ENCODE assay signal across 23 mouse cellular contexts in the genomic region with DNA sequence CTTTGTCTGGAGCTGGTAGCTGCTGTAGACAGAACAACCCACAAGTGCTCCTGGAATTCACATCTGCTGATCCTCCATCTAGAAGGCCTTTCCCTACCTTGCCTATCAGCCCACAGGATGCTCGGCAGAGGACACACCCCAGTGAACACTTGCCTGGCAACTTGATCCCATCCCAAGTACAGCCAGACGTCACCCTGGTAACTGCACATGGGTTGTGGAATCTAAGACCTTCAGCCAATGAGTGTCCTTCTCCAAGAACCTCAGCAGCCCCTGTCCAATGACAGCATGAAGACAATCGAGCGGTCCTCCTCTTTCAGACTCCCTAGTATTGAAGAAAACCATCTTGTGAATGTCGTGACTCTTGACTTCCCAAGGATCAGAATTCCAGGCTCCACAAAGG.
DNase-seq lines count a peak whose midpoint lies in the region; ATAC-seq and TF ChIP-seq lines count a peak whose summit lies in the region.
"Had no signal": no experiment of that assay in that cellular context is flagged by ENCODE, and none has a peak within 500 bp of the region (broad histone marks: within the 10 kb centered on the region; RNA-seq: fewer than 3 reads in every experiment).

No protein-coding gene starts in this region.

- TF ChIP-seq POLR2A in heart, adult 2 months (IDR thresholded peaks at IDR 0.05; ENCODE audit: insufficient read depth, low read depth, low read length): no peak

- H3K27ac ChIP-seq in heart, embryonic 10.5 days: 0 out of 2 replicates have a peak overlapping the region, but pooled peaks have one; percentile 29
- H3K27ac ChIP-seq in heart, adult 2 months: no peak overlapping the region
- no peak overlapping the region for H3K27ac ChIP-seq in hindbrain, postnatal 0 days
- H3K27ac ChIP-seq in hindbrain, embryonic 13.5 days: no peak overlapping the region
- H3K27ac ChIP-seq in kidney, embryonic 15.5 days: no peak overlapping the region
- H3K27ac ChIP-seq in kidney, postnatal 0 days: no peak overlapping the region
- H3K27ac ChIP-seq: embryonic facial prominence, embryonic 10.5 days; embryonic facial prominence, embryonic 12.5 days; forebrain, embryonic 13.5 days had no signal

- H3K4me1 ChIP-seq in heart, embryonic 10.5 days: peaks cover 20% of the 10 kb centered on the region
- no peaks in the 10 kb centered on the region for H3K4me1 ChIP-seq in heart, adult 2 months (ENCODE audit: control insufficient read depth, insufficient read depth, low read length)
- H3K4me1 ChIP-seq in hindbrain, postnatal 0 days (ENCODE audit: insufficient read depth, low read length): no peaks in the 10 kb centered on the region
- H3K4me1 ChIP-seq in hindbrain, embryonic 13.5 days (replicated peaks): peaks cover 20% of the 10 kb centered on the region; the same call in 1 of the 2 replicates
- peaks cover 18% of the 10 kb centered on the region for H3K4me1 ChIP-seq in kidney, embryonic 15.5 days
- H3K4me1 ChIP-seq in kidney, postnatal 0 days (replicated peaks; ENCODE audit: insufficient read depth, low read length): no peaks in the 10 kb centered on the region

- TF ChIP-seq CTCF in heart, adult 2 months (IDR thresholded peaks at IDR 0.05): no peak
- no peak for TF ChIP-seq CTCF in hindbrain, postnatal 0 days (IDR thresholded peaks at IDR 0.05; ENCODE audit: low read depth)
- no peak for TF ChIP-seq CTCF in kidney, postnatal 0 days (IDR thresholded peaks at IDR 0.05; ENCODE audit: low read depth)

- WGBS in heart, embryonic 10.5 days: 66% methylated on average over 5 of the region's 5 CpGs
- WGBS in heart, adult 2 months: 82% methylated on average over 5 of the region's 5 CpGs
- 39% methylated on average over 5 of the region's 5 CpGs for WGBS in hindbrain, postnatal 0 days
- WGBS in hindbrain, embryonic 13.5 days: 45% methylated on average over 5 of the region's 5 CpGs
- 45% methylated on average over 5 of the region's 5 CpGs for WGBS in kidney, embryonic 15.5 days
- WGBS in kidney, postnatal 0 days: 46% methylated on average over 5 of the region's 5 CpGs

- no peaks in the 10 kb centered on the region for H3K36me3 ChIP-seq in heart, embryonic 10.5 days
- no peaks in the 10 kb centered on the region for H3K36me3 ChIP-seq in heart, adult 2 months (ENCODE audit: control insufficient read depth, insufficient read depth, low read length)
- no peaks in the 10 kb centered on the region for H3K36me3 ChIP-seq in hindbrain, postnatal 0 days (ENCODE audit: insufficient read depth, low read length)
- no peaks in the 10 kb centered on the region for H3K36me3 ChIP-seq in hindbrain, embryonic 13.5 days
- H3K36me3 ChIP-seq in kidney, embryonic 15.5 days: no peaks in the 10 kb centered on the region
- H3K36me3 ChIP-seq in kidney, postnatal 0 days (ENCODE audit: insufficient read depth, low read length): no peaks in the 10 kb centered on the region
- H3K36me3 ChIP-seq: embryonic facial prominence, embryonic 10.5 days; embryonic facial prominence, embryonic 12.5 days; G1E had no signal

- TF ChIP-seq EP300 in heart, adult 2 months (IDR thresholded peaks at IDR 0.05; ENCODE audit: insufficient read depth, low read depth, low read length): no peak

- H3K4me2 ChIP-seq in hindbrain, postnatal 0 days (ENCODE audit: low read depth, low read length): no peak overlapping the region
- no peak overlapping the region for H3K4me2 ChIP-seq in hindbrain, embryonic 13.5 days
- H3K4me2 ChIP-seq in kidney, embryonic 15.5 days: no peak overlapping the region
- H3K4me2 ChIP-seq in kidney, postnatal 0 days (ENCODE audit: low read length): no peak overlapping the region
- H3K4me2 ChIP-seq: embryonic facial prominence, embryonic 12.5 days; forebrain, embryonic 13.5 days had no signal

- DNase-seq in heart, embryonic 10.5 days (ENCODE audit: low spot score): no peak
- DNase-seq in heart, adult 2 months: no peak
- DNase-seq in hindbrain, postnatal 0 days (ENCODE audit: low spot score): no peak
- no peak for DNase-seq in kidney, postnatal 4 days
- peak; percentile 46 for DNase-seq in kidney, postnatal 0 days (ENCODE audit: low spot score)
- no peak for DNase-seq in kidney, postnatal 25 days
- DNase-seq: adrenal gland, adult 8-10 months; adrenal gland, postnatal 14 days; adrenal gland, postnatal 36 days; B cell, adult 2 months; cerebellum, adult 11-12 months; cerebellum, adult 2 months; cerebellum, adult 9-10 months; cerebellum, postnatal 25 days had no signal

- intact Hi-C loops in heart, adult 2 months (cut with DNase I): no loop called here

- no peaks in the 10 kb centered on the region for H3K9me3 ChIP-seq in heart, embryonic 10.5 days
- no peaks in the 10 kb centered on the region for H3K9me3 ChIP-seq in hindbrain, postnatal 0 days (ENCODE audit: low read length)
- no peaks in the 10 kb centered on the region for H3K9me3 ChIP-seq in hindbrain, embryonic 13.5 days
- no peaks in the 10 kb centered on the region for H3K9me3 ChIP-seq in kidney, embryonic 15.5 days (replicated peaks)
- no peaks in the 10 kb centered on the region for H3K9me3 ChIP-seq in kidney, postnatal 0 days (replicated peaks; ENCODE audit: low read length)
- H3K9me3 ChIP-seq: embryonic facial prominence, embryonic 10.5 days; embryonic facial prominence, embryonic 12.5 days; forebrain, embryonic 13.5 days; G1E had no signal

- peak; percentile 58; the same call in 1 of the 2 replicates for ATAC-seq in hindbrain, postnatal 0 days
- no peak for ATAC-seq in hindbrain, embryonic 13.5 days (ENCODE audit: low FRiP score)
- 0 out of 2 replicates have a peak, but pooled peaks have one; percentile 66 for ATAC-seq in kidney, embryonic 15.5 days (replicated peaks; ENCODE audit: low FRiP score)
- ATAC-seq in kidney, postnatal 0 days (replicated peaks; ENCODE audit: low FRiP score, low read depth): peak; percentile 40; the same call in 1 of the 2 replicates
- ATAC-seq: activated CD4-positive, CD25-positive, alpha-beta regulatory T cell, adult 4 months; CD4-positive, CD25-positive, alpha-beta regulatory T cell, adult 4 months; forebrain, embryonic 13.5 days; Patski had no signal

- H3K4me3 ChIP-seq in heart, embryonic 10.5 days: no peak overlapping the region
- no peak overlapping the region for H3K4me3 ChIP-seq in heart, adult 2 months
- H3K4me3 ChIP-seq in hindbrain, postnatal 0 days (ENCODE audit: low read length): no peak overlapping the region
- H3K4me3 ChIP-seq in hindbrain, embryonic 13.5 days: no peak overlapping the region
- H3K4me3 ChIP-seq in kidney, embryonic 15.5 days (replicated peaks): no peak overlapping the region
- H3K4me3 ChIP-seq in kidney, postnatal 0 days (replicated peaks; ENCODE audit: low read depth, low read length): no peak overlapping the region
- H3K4me3 ChIP-seq: embryonic facial prominence, embryonic 10.5 days; embryonic facial prominence, embryonic 12.5 days; forebrain, embryonic 13.5 days had no signal

- no peaks in the 10 kb centered on the region for H3K79me2 ChIP-seq in heart, adult 2 months (replicated peaks; ENCODE audit: control insufficient read depth, insufficient read depth, low read length)

- no peak overlapping the region for H3K9ac ChIP-seq in heart, adult 2 months (ENCODE audit: low read depth, low read length)
- no peak overlapping the region for H3K9ac ChIP-seq in hindbrain, postnatal 0 days (replicated peaks; ENCODE audit: low read length)
- no peak overlapping the region for H3K9ac ChIP-seq in hindbrain, embryonic 13.5 days
- H3K9ac ChIP-seq in kidney, embryonic 15.5 days: no peak overlapping the region
- H3K9ac ChIP-seq in kidney, postnatal 0 days (ENCODE audit: low read depth, low read length): no peak overlapping the region
- H3K9ac ChIP-seq: embryonic facial prominence, embryonic 12.5 days; forebrain, embryonic 13.5 days had no signal

- H3K27me3 ChIP-seq in heart, embryonic 10.5 days (ENCODE audit: insufficient read depth, poor library complexity, severe bottlenecking): peaks cover 4% of the 10 kb centered on the region; the same call in 1 of the 2 replicates
- no peaks in the 10 kb centered on the region for H3K27me3 ChIP-seq in heart, adult 2 months (ENCODE audit: control insufficient read depth, insufficient read depth, low read length)
- no peaks in the 10 kb centered on the region for H3K27me3 ChIP-seq in hindbrain, postnatal 0 days (ENCODE audit: insufficient read depth, low read length)
- no peaks in the 10 kb centered on the region; the same call in 1 of the 2 replicates for H3K27me3 ChIP-seq in hindbrain, embryonic 13.5 days
- no peaks in the 10 kb centered on the region for H3K27me3 ChIP-seq in kidney, embryonic 15.5 days
- no peaks in the 10 kb centered on the region for H3K27me3 ChIP-seq in kidney, postnatal 0 days (ENCODE audit: insufficient read depth, low read length)
- H3K27me3 ChIP-seq: embryonic facial prominence, embryonic 12.5 days; Patski had no signal
